Mouse (Mus musculus) C2C12 (cell line): ENCODE results near the gene Rtcb. TPM values are rescaled to one million over a fixed set of nuclear protein-coding genes. Genes with fewer than 3 reads are reported as not detected.
A peak's percentile ranks its signal among the peaks of the same experiment; 100 is the strongest.

Source experiments
- H3K27me3 ChIP-seq: one replicate; pipeline ENCODE4 v1.6.1; 2011; ENCODE audit not compliant: control insufficient read depth, insufficient read depth, insufficient read length
- H3K36me3 ChIP-seq: one replicate; pipeline ENCODE4 v1.6.1; 2011; ENCODE audit not compliant: control insufficient read depth, insufficient read depth
- H3K4me3 ChIP-seq: one replicate; pipeline ENCODE4 v1.5.1; 2011; ENCODE audit warnings: mild to moderate bottlenecking, control low read depth; ENCODE audit not compliant: poor library complexity, insufficient read depth, severe bottlenecking
- H3K79me2 ChIP-seq: one replicate; pipeline ENCODE4 v1.6.1; 2011; ENCODE audit not compliant: control insufficient read depth, insufficient read depth
- H3K79me3 ChIP-seq: one replicate; pipeline ENCODE4 v1.6.1; 2011; ENCODE audit warnings: low read depth, control low read depth
- H3ac ChIP-seq: one replicate; pipeline ENCODE3; 2011; ENCODE audit warnings: low read depth; ENCODE audit not compliant: control insufficient read depth, insufficient read length
- CEBPB ChIP-seq: IDR thresholded peaks from one replicate; pipeline ENCODE4 v1.6.1; 2011; ENCODE audit warnings: low read depth, mild to moderate bottlenecking, control low read depth, moderate library complexity
- CTCF ChIP-seq: IDR thresholded peaks from one replicate; pipeline ENCODE4 v1.5.1; 2011; ENCODE audit not compliant: control insufficient read depth, insufficient read depth, insufficient read length
- FOSL1 ChIP-seq: IDR thresholded peaks from one replicate; pipeline ENCODE4 v1.8.0; 2011; ENCODE audit warnings: mild to moderate bottlenecking, low read length; ENCODE audit not compliant: poor library complexity, insufficient read depth, severe bottlenecking
- MAX ChIP-seq: IDR thresholded peaks from one replicate; pipeline ENCODE4 v1.6.1; 2011; ENCODE audit warnings: mild to moderate bottlenecking, control low read depth
- MYOD1 ChIP-seq: IDR thresholded peaks from one replicate; pipeline ENCODE4 v1.6.1; 2011; ENCODE audit warnings: low read depth; ENCODE audit not compliant: control insufficient read depth, insufficient read length
- MYOG ChIP-seq: IDR thresholded peaks from one replicate; pipeline ENCODE4 v1.6.1; 2011; ENCODE audit not compliant: control insufficient read depth, insufficient read length; ENCODE audit errors: extremely low read depth
- USF1 ChIP-seq: IDR thresholded peaks from one replicate; pipeline ENCODE4 v1.6.1; 2011; ENCODE audit warnings: low read depth, mild to moderate bottlenecking, control low read depth, moderate library complexity
- polyA plus RNA-seq: library from polyadenylated mRNA; unstranded; fragments of >200 nt; fragmentation: generic; extraction: Trizol; gene quantifications from one replicate; pipeline ENCODE4 v1.2.1, GENCODE M21; 2012; ENCODE audit warnings: missing spikeins

Rtcb gene
- polyA plus RNA-seq, 1 experiment, result 155 TPM

GRCm38 (mm10) chr10:85929962-85930361, 27.7 kb downstream of the Rtcb start:
- Histone ChIP-seq H3K79me2 (no peaks in the 10 kb centered on the region), H3K79me3 (no peaks in the 10 kb centered on the region), H3K27me3 (peaks cover 12% of the 10 kb centered on the region), H3ac (no peak overlapping the region), H3K4me3 (no peak overlapping the region), H3K36me3 (no peaks in the 10 kb centered on the region)
- TF ChIP-seq CEBPB (no peak), MYOD1 (no peak), MAX (no peak), CTCF (no peak), USF1 (no peak), FOSL1 (no peak), MYOG (no peak)

- Histone ChIP-seq H3K27me3 (peaks cover 17% of the 10 kb centered on the region), H3K4me3 (no peak overlapping the region), H3K79me2 (no peaks in the 10 kb centered on the region), H3ac (no peak overlapping the region), H3K79me3 (no peaks in the 10 kb centered on the region), H3K36me3 (no peaks in the 10 kb centered on the region)
- TF ChIP-seq FOSL1, result no peak
- TF ChIP-seq MYOG, result no peak
These were observed 28.4 kb downstream of the Rtcb start for GRCm38 (mm10) chr10:85929208-85929591.

- Histone ChIP-seq H3K36me3 (no peaks in the 10 kb centered on the region), H3K79me3 (no peaks in the 10 kb centered on the region), H3K4me3 (no peak overlapping the region), H3ac (no peak overlapping the region), H3K27me3 (peaks cover 18% of the 10 kb centered on the region), H3K79me2 (no peaks in the 10 kb centered on the region)
- TF ChIP-seq MAX (no peak), FOSL1 (no peak), CTCF (no peak), MYOD1 (no peak), USF1 (no peak), CEBPB (no peak), MYOG (no peak)
These were observed 29.0 kb downstream of the Rtcb start for GRCm38 (mm10) chr10:85928499-85929207.

- Histone ChIP-seq H3ac (no peak within 1 kb of the TSS), H3K79me3 (no peaks in the 10 kb centered on the region), H3K4me3 (no peak within 1 kb of the TSS), H3K27me3 (peaks cover 18% of the 10 kb centered on the region), H3K79me2 (no peaks in the 10 kb centered on the region), H3K36me3 (no peaks in the 10 kb centered on the region)
- no peak for TF ChIP-seq CTCF
- TF ChIP-seq MAX, result no peak
- TF ChIP-seq USF1, result no peak
- no peak for TF ChIP-seq MYOG
- no peak for TF ChIP-seq FOSL1
These were observed 29.8 kb downstream of the Rtcb start, which contains the start of gene Ascl4 for GRCm38 (mm10) chr10:85927676-85928445. Ascl4 (plus strand) TSS chr10:85927681.

GRCm38 (mm10) chr10:85916498-85917309, 40.9 kb downstream of the Rtcb start, which contains the start of gene Prdm4:
Prdm4 (minus strand) TSS chr10:85917142.
- TF ChIP-seq USF1 (no peak), MAX (peak; percentile 89)
- Histone ChIP-seq H3K79me3 (peaks cover 40% of the 10 kb centered on the region), H3ac (peak within 1 kb of the TSS; percentile 96), H3K79me2 (peaks cover 50% of the 10 kb centered on the region), H3K4me3 (peak within 1 kb of the TSS; percentile 87), H3K27me3 (peaks cover 5% of the 10 kb centered on the region), H3K36me3 (peaks cover 31% of the 10 kb centered on the region)

Other genes with a start within 250 kb of the Rtcb start
- 37.7 TPM for gene Pwp1, start 128.3 kb downstream of the Rtcb start, polyA plus RNA-seq
- gene Prdm4, start 40.7 kb downstream of the Rtcb start, polyA plus RNA-seq, result 18.0 TPM
- not detected for gene Ascl4, start 30.1 kb downstream of the Rtcb start, polyA plus RNA-seq
- not detected for gene Bpifc, start 54.1 kb upstream of the Rtcb start, polyA plus RNA-seq
- gene Fbxo7, start 64.1 kb upstream of the Rtcb start, polyA plus RNA-seq, result 7.7 TPM